Mouse (Mus musculus): ENCODE measurements around the gene Acp2. TPM values are rescaled to one million over a fixed set of nuclear protein-coding genes. Genes with fewer than 3 reads are reported as not detected.

Acp2 gene
- polyA plus RNA-seq, 1 experiment: 16.9 TPM

- Histone ChIP-seq H3K36me3 (ENCODE audit: control insufficient read depth, insufficient read depth) (peaks cover 6% of the 10 kb centered on the region), H3K4me3 (peak overlapping the region; percentile 77)
- TF ChIP-seq POLR2AphosphoS2 (IDR thresholded peaks at IDR 0.05; ENCODE audit: insufficient read length, low read depth) (no peak), MYOG (IDR thresholded peaks at IDR 0.05; ENCODE audit: control insufficient read depth in 1 of 3, insufficient read depth in 1 of 3, insufficient read length in 2 of 3, low read depth in 2 of 3) (no peak), POLR2A (IDR thresholded peaks at IDR 0.05; ENCODE audit: insufficient read length, low read depth) (no peak), TCF12 (IDR thresholded peaks at IDR 0.05; ENCODE audit: insufficient read depth, poor library complexity, severe bottlenecking) (no peak), MAX (IDR thresholded peaks at IDR 0.05; ENCODE audit: low read depth) (no peak), E2F4 (IDR thresholded peaks at IDR 0.05; ENCODE audit: insufficient read depth) (no peak), TCF3 (IDR thresholded peaks at IDR 0.05; ENCODE audit: insufficient read length, low read depth) (no peak)
Measured at GRCm38 (mm10) chr2:91202972-91203656, 429 bp downstream of the Acp2 start.

GRCm38 (mm10) chr2:91206254-91206775 is 3.6 kb downstream of the Acp2 start:
- no peak overlapping the region for H3ac ChIP-seq (ENCODE audit: control insufficient read depth, insufficient read length)
- H3K4me3 ChIP-seq: no peak overlapping the region
- TF ChIP-seq POLR2AphosphoS2 (IDR thresholded peaks at IDR 0.05; ENCODE audit: insufficient read length, low read depth) (no peak), POLR2A (IDR thresholded peaks at IDR 0.05; ENCODE audit: insufficient read length, low read depth) (no peak), USF1 (IDR thresholded peaks at IDR 0.05; ENCODE audit: low read depth) (no peak), TCF3 (IDR thresholded peaks at IDR 0.05; ENCODE audit: insufficient read length, low read depth) (no peak), REST (IDR thresholded peaks at IDR 0.05; ENCODE audit: insufficient read depth, insufficient read length) (no peak)
- H3K27me3 ChIP-seq (ENCODE audit: control insufficient read depth, insufficient read depth, insufficient read length): no peaks in the 10 kb centered on the region
- no peaks in the 10 kb centered on the region for H3K79me2 ChIP-seq (ENCODE audit: control insufficient read depth, insufficient read depth)
- peaks cover 31% of the 10 kb centered on the region for H3K36me3 ChIP-seq (ENCODE audit: control insufficient read depth, insufficient read depth)
- H3K4me2 ChIP-seq (ENCODE audit: low read depth): no peak overlapping the region

More at GRCm38 (mm10) chr2:91202972-91203656, 429 bp downstream of the Acp2 start:
- no peaks in the 10 kb centered on the region for H3K27me3 ChIP-seq (ENCODE audit: control insufficient read depth, insufficient read depth, insufficient read length)
- no peaks in the 10 kb centered on the region for H3K79me2 ChIP-seq (ENCODE audit: control insufficient read depth, insufficient read depth)
- peak overlapping the region; percentile 33 for H3ac ChIP-seq (ENCODE audit: control insufficient read depth, insufficient read length)
- peak overlapping the region; percentile 83 for H3K4me2 ChIP-seq (ENCODE audit: low read depth)

- no peak overlapping the region for H3ac ChIP-seq (ENCODE audit: control insufficient read depth, insufficient read length)
- H3K4me3 ChIP-seq: no peak overlapping the region
- no peak overlapping the region for H3K4me2 ChIP-seq (ENCODE audit: low read depth)
- TF ChIP-seq MAX (IDR thresholded peaks at IDR 0.05; ENCODE audit: low read depth) (no peak), MYOG (IDR thresholded peaks at IDR 0.05; ENCODE audit: control insufficient read depth in 1 of 3, insufficient read depth in 1 of 3, insufficient read length in 2 of 3, low read depth in 2 of 3) (no peak), TCF12 (IDR thresholded peaks at IDR 0.05; ENCODE audit: insufficient read depth, poor library complexity, severe bottlenecking) (no peak), POLR2AphosphoS2 (IDR thresholded peaks at IDR 0.05; ENCODE audit: insufficient read length, low read depth) (no peak), CEBPB (IDR thresholded peaks at IDR 0.05; ENCODE audit: insufficient read depth, poor library complexity, severe bottlenecking) (no peak), TCF3 (IDR thresholded peaks at IDR 0.05; ENCODE audit: insufficient read length, low read depth) (no peak), REST (IDR thresholded peaks at IDR 0.05; ENCODE audit: insufficient read depth, insufficient read length) (no peak), USF1 (IDR thresholded peaks at IDR 0.05; ENCODE audit: low read depth) (no peak), MYOD1 (IDR thresholded peaks at IDR 0.05; ENCODE audit: control insufficient read depth in 1 of 3, insufficient read length in 2 of 3, low read depth in 2 of 3) (no peak), E2F4 (IDR thresholded peaks at IDR 0.05; ENCODE audit: insufficient read depth) (no peak), SRF (IDR thresholded peaks at IDR 0.05; ENCODE audit: control insufficient read depth, insufficient read length, low read depth) (no peak)
- no peaks in the 10 kb centered on the region for H3K79me2 ChIP-seq (ENCODE audit: control insufficient read depth, insufficient read depth)
- peaks cover 42% of the 10 kb centered on the region for H3K36me3 ChIP-seq (ENCODE audit: control insufficient read depth, insufficient read depth)
- H3K27me3 ChIP-seq (ENCODE audit: control insufficient read depth, insufficient read depth, insufficient read length): no peaks in the 10 kb centered on the region
Measured at GRCm38 (mm10) chr2:91213311-91213710, 10.6 kb downstream of the Acp2 start.

- Histone ChIP-seq H3ac (ENCODE audit: control insufficient read depth, insufficient read length) (no peak overlapping the region), H3K79me2 (ENCODE audit: control insufficient read depth, insufficient read depth) (no peaks in the 10 kb centered on the region), H3K36me3 (ENCODE audit: control insufficient read depth, insufficient read depth) (peaks cover 10% of the 10 kb centered on the region), H3K4me3 (no peak overlapping the region), H3K27me3 (ENCODE audit: control insufficient read depth, insufficient read depth, insufficient read length) (no peaks in the 10 kb centered on the region), H3K4me2 (ENCODE audit: low read depth) (no peak overlapping the region)
- TF ChIP-seq POLR2A (IDR thresholded peaks at IDR 0.05; ENCODE audit: insufficient read length, low read depth) (no peak), REST (IDR thresholded peaks at IDR 0.05; ENCODE audit: insufficient read depth, insufficient read length) (no peak), TCF3 (IDR thresholded peaks at IDR 0.05; ENCODE audit: insufficient read length, low read depth) (no peak), MAX (IDR thresholded peaks at IDR 0.05; ENCODE audit: low read depth) (no peak), E2F4 (IDR thresholded peaks at IDR 0.05; ENCODE audit: insufficient read depth) (no peak), MYOG (IDR thresholded peaks at IDR 0.05; ENCODE audit: control insufficient read depth in 1 of 3, insufficient read depth in 1 of 3, insufficient read length in 2 of 3, low read depth in 2 of 3) (no peak), SRF (IDR thresholded peaks at IDR 0.05; ENCODE audit: control insufficient read depth, insufficient read length, low read depth) (no peak), POLR2AphosphoS2 (IDR thresholded peaks at IDR 0.05; ENCODE audit: insufficient read length, low read depth) (no peak), CEBPB (IDR thresholded peaks at IDR 0.05; ENCODE audit: insufficient read depth, poor library complexity, severe bottlenecking) (no peak), MYOD1 (IDR thresholded peaks at IDR 0.05; ENCODE audit: control insufficient read depth in 1 of 3, insufficient read length in 2 of 3, low read depth in 2 of 3) (no peak), TCF12 (IDR thresholded peaks at IDR 0.05; ENCODE audit: insufficient read depth, poor library complexity, severe bottlenecking) (no peak), USF1 (IDR thresholded peaks at IDR 0.05; ENCODE audit: low read depth) (no peak)
Measured at GRCm38 (mm10) chr2:91217032-91217431, 14.3 kb downstream of the Acp2 start.

- no peak for TF ChIP-seq REST (IDR thresholded peaks at IDR 0.05; ENCODE audit: insufficient read depth, insufficient read length)
- no peak for TF ChIP-seq MYOD1 (IDR thresholded peaks at IDR 0.05; ENCODE audit: control insufficient read depth in 1 of 3, insufficient read length in 2 of 3, low read depth in 2 of 3)
- no peak for TF ChIP-seq POLR2A (IDR thresholded peaks at IDR 0.05; ENCODE audit: insufficient read length, low read depth)
- no peak for TF ChIP-seq MAX (IDR thresholded peaks at IDR 0.05; ENCODE audit: low read depth)
- no peak for TF ChIP-seq TCF12 (IDR thresholded peaks at IDR 0.05; ENCODE audit: insufficient read depth, poor library complexity, severe bottlenecking)
- Histone ChIP-seq H3K4me3 (no peak overlapping the region), H3K27me3 (ENCODE audit: control insufficient read depth, insufficient read depth, insufficient read length) (no peaks in the 10 kb centered on the region), H3ac (ENCODE audit: control insufficient read depth, insufficient read length) (no peak overlapping the region), H3K36me3 (ENCODE audit: control insufficient read depth, insufficient read depth) (no peaks in the 10 kb centered on the region), H3K79me2 (ENCODE audit: control insufficient read depth, insufficient read depth) (no peaks in the 10 kb centered on the region), H3K4me2 (ENCODE audit: low read depth) (no peak overlapping the region)
Measured at GRCm38 (mm10) chr2:91220501-91220900, 17.8 kb downstream of the Acp2 start.
